Mouse (Mus musculus) thymus, adult 2 months (tissue): ENCODE data around the gene Polr2f.

Experiments used
- CTCF ChIP-seq: fragments of 200-500 bp; IDR thresholded peaks from 2 replicates; pipeline ENCODE4 v1.5.1; 2012; ENCODE audit warnings: mild to moderate bottlenecking, control low read depth, low read length, moderate library complexity, borderline replicate concordance; ENCODE audit not compliant: control insufficient read depth, poor library complexity, insufficient read depth; ENCODE audit errors: extremely low read depth
- POLR2A ChIP-seq: fragments of 200-500 bp; IDR thresholded peaks from 2 replicates; pipeline ENCODE4 v1.6.1; 2012; ENCODE audit warnings: mild to moderate bottlenecking, low read length, control low read depth, moderate library complexity; ENCODE audit not compliant: control insufficient read depth, poor library complexity, insufficient read depth; ENCODE audit errors: extremely low read depth

- TF ChIP-seq CTCF: no peak
- no peak for TF ChIP-seq POLR2A
These were observed 52.4 kb downstream of the Polr2f start for GRCm38 (mm10) chr15:79192885-79193845.
